ENCODE assay signal across 8 mouse cellular contexts in the genomic region with DNA sequence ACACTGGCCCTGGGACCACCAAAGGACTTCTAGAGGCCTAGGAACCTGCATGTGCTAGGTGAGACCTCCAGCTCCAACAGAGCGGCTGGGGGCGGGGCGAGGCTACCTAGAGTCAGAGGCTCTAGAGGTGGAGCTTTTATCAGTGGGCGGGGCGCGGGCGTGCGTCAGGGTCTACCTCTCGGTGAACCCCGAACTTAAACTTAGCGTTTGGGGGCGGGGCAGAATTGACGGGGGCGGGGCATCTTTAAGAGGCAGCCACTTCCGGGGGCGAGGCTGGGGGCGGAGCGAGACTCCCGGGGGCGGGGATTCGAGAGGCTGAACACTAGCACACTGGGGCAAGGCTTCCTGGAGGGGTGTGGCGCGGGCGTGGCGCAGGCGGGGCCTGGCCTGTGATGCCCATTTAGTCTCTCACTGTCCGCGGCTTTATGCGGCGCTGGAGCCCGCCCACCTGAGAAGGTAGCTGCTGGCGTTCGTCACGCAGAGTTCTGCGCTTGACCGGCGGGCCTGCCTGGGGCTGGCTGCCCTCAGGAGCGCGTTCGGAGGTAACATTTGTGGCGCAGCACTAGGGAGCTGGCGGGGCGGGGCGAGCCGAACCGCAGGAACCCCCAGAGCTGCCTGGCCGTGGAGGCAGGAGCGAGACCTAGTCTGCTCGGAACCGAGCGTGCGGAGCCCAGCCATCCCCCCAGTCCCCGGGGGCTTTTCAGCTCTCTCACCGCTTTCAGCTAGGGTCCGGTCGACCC. TPM values are rescaled to one million over a fixed set of nuclear protein-coding genes. Genes with fewer than 3 reads are reported as not detected.
DNase-seq lines count a peak whose midpoint lies in the region; ATAC-seq and TF ChIP-seq lines count a peak whose summit lies in the region.

A gene (plus strand): TSS at position 392 of the 740 bp plus-strand sequence.

- no peaks in the 10 kb centered on the region for H3K27me3 ChIP-seq in limb, embryonic 13.5 days
- no peaks in the 10 kb centered on the region for H3K27me3 ChIP-seq in midbrain, embryonic 15.5 days (replicated peaks)

- H3K9ac ChIP-seq in limb, embryonic 13.5 days = peak within 1 kb of the TSS; percentile 67
- H3K9ac ChIP-seq in midbrain, embryonic 15.5 days = peak within 1 kb of the TSS; percentile 65

- H3K4me1 ChIP-seq in limb, embryonic 13.5 days = 0 out of 2 replicates have a peak, but pooled peaks cover 2% of the 10 kb centered on the region
- H3K4me1 ChIP-seq in midbrain, embryonic 15.5 days = no peaks in the 10 kb centered on the region

- H3K27ac ChIP-seq in limb, embryonic 13.5 days = no peak within 1 kb of the TSS
- H3K27ac ChIP-seq in midbrain, embryonic 15.5 days = 0 out of 2 replicates have a peak within 1 kb of the TSS, but pooled peaks have one; percentile 9

- TF ChIP-seq POLR2A in brain, embryonic 14.5 days (IDR thresholded peaks at IDR 0.05; ENCODE audit: borderline replicate concordance, extremely low read depth, insufficient read depth, insufficient read length, poor library complexity, severe bottlenecking) = peak; percentile 21; the same call in 1 of the 2 replicates

- no peaks in the 10 kb centered on the region for H3K9me3 ChIP-seq in limb, embryonic 13.5 days
- H3K9me3 ChIP-seq in midbrain, embryonic 15.5 days = no peaks in the 10 kb centered on the region

- no peak for TF ChIP-seq CTCF in brain, embryonic 14.5 days (IDR thresholded peaks at IDR 0.05; ENCODE audit: borderline replicate concordance, extremely low read depth, insufficient read depth, insufficient read length)

- peak; percentile 39; the same call in 1 of the 2 replicates for ATAC-seq in erythroblast, adult 5-6 weeks (replicated peaks; ENCODE audit: low FRiP score, poor library complexity, severe bottlenecking)
- ATAC-seq in limb, embryonic 13.5 days (ENCODE audit: low FRiP score, low read depth) = peak; percentile 98
- peak; percentile 98 for ATAC-seq in midbrain, embryonic 15.5 days (replicated peaks)

- under 1% methylated on average over 51 of the region's 56 CpGs for WGBS in limb, embryonic 13.5 days
- WGBS in midbrain, embryonic 15.5 days = 1% methylated on average over 56 of the region's 56 CpGs

- peak; percentile 94 for DNase-seq in A20 (ENCODE audit: low read depth, low spot score)
- peak; percentile 95 for DNase-seq in brain, embryonic 14.5 days (ENCODE audit: low read depth)
- peak; percentile 86 to 91 for DNase-seq in heart, adult 9 months (ENCODE audit: low spot score in 2 of 2)
- DNase-seq in kidney, adult 9 months = peak; percentile 98
- DNase-seq in spleen, adult 18-20 months = peak; percentile 93 to 97

- H3K4me3 ChIP-seq in limb, embryonic 13.5 days = peak within 1 kb of the TSS; percentile 65
- peak within 1 kb of the TSS; percentile 72 for H3K4me3 ChIP-seq in midbrain, embryonic 15.5 days

- H3K36me3 ChIP-seq in limb, embryonic 13.5 days = no peaks in the 10 kb centered on the region
- no peaks in the 10 kb centered on the region for H3K36me3 ChIP-seq in midbrain, embryonic 15.5 days (replicated peaks)

- peak within 1 kb of the TSS; percentile 76 for H3K4me2 ChIP-seq in limb, embryonic 13.5 days (replicated peaks)
- H3K4me2 ChIP-seq in midbrain, embryonic 15.5 days = peak within 1 kb of the TSS; percentile 91

RNA-seq across cellular contexts. Expression of the gene that starts here (rescaled TPM):
- 3.8 and 4.0 TPM in 2 replicates for polyA plus RNA-seq in brain, embryonic 14.5 days (2012; rRNA removed)
- not detected in 2 replicates for total RNA-seq in erythroblast, adult 5-6 weeks (2015; ENCODE audit: low replicate concordance)
- not detected in 2 replicates for total RNA-seq in erythroblast, adult 5-6 weeks (2017; ENCODE audit: low replicate concordance)
- 3.0 and 3.6 TPM in 2 replicates for polyA plus RNA-seq in limb, embryonic 13.5 days (2015; fragmentation: Nextera tagmentation; extraction: Ambion mirVana)
- polyA plus RNA-seq in midbrain, embryonic 15.5 days (2015; fragmentation: Nextera tagmentation; extraction: Ambion mirVana) = 2.4 and 2.7 TPM in 2 replicates

Comparison
In these comparisons a context has a peak if more than half of its experiments do, and no peak if none do; other contexts are left out.
1. Peak in ATAC-seq in erythroblast, adult 5-6 weeks; RNA of the gene not detected or under 1 TPM.
2. ATAC-seq: peak in every context shown above with its lines; median percentile 98 in limb, embryonic 13.5 days; 98 in midbrain, embryonic 15.5 days; 39 in erythroblast, adult 5-6 weeks.